ENCODE assay signal across 13 mouse cellular contexts in the genomic region with DNA sequence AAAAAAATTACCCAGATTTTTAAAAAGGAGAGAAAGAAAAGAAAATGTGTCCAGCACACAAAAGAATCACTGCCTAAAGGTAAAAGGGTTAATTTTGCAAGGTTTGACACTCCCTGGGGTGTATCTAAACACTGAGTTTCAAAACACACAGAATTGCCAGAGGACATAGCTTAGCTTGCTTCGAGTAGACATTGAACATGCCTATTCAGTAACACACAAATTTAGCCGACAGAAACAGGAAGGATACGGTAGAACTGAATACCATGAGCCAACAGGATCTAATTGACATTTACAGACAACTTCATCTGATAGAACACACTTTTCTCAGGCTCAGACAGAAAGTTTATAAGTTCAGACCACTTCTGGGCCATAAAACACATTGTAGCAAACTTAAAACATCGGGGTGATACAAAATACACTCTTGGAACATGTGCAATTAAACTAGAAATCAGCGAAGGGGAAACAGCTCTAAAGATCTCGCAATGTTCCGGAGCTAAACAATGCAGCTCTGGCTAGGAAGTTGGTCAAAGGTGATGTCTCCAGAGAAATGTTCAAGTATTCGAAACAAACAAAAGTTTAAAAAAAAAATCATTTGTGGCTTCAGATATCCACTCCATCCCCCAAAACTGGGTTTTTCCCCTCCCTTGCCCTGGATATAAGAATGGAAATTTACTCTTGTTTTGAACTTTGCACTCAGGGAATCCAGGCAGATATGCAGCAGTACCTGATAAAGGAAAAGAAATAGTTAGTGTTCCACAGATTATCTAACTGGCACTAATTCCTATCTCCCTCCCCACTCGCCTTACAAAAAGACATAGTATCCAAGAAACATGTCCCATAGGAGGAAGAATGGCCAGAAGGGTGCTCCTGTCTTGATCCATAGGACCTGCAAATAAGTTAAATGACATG.
DNase-seq lines count a peak whose midpoint lies in the region; ATAC-seq lines count a peak whose summit lies in the region.
"Had no signal": no experiment of that assay in that cellular context is flagged by ENCODE, and none has a peak within 500 bp of the region (broad histone marks: within the 10 kb centered on the region; RNA-seq: fewer than 3 reads in every experiment).

No protein-coding gene starts in this region.

- 31% methylated on average over 9 of the region's 9 CpGs for WGBS in kidney, embryonic 16.5 days
- WGBS in embryonic facial prominence, embryonic 11.5 days, result 47% methylated on average over 9 of the region's 9 CpGs
- 46% methylated on average over 9 of the region's 9 CpGs for WGBS in limb, embryonic 13.5 days

- no peaks in the 10 kb centered on the region for H3K36me3 ChIP-seq in kidney, embryonic 16.5 days (ENCODE audit: insufficient read depth, low read length)
- H3K36me3 ChIP-seq in embryonic facial prominence, embryonic 11.5 days (replicated peaks; ENCODE audit: control insufficient read depth, insufficient read depth, low read depth, low read length), result no peaks in the 10 kb centered on the region
- H3K36me3 ChIP-seq in limb, embryonic 13.5 days, result no peaks in the 10 kb centered on the region
- H3K36me3 ChIP-seq: forebrain, embryonic 10.5 days; G1E; hindbrain, embryonic 12.5 days; liver, embryonic 13.5 days had no signal

- peaks cover 4% of the 10 kb centered on the region; the same call in 1 of the 2 replicates for H3K4me1 ChIP-seq in kidney, embryonic 16.5 days (ENCODE audit: insufficient read depth, low read length)
- no peaks in the 10 kb centered on the region for H3K4me1 ChIP-seq in embryonic facial prominence, embryonic 11.5 days (ENCODE audit: control insufficient read depth, insufficient read depth, low read length)
- no peaks in the 10 kb centered on the region for H3K4me1 ChIP-seq in limb, embryonic 13.5 days
- H3K4me1 ChIP-seq: hindbrain, embryonic 12.5 days had no signal

- no peak for DNase-seq in kidney, postnatal 25 days
- DNase-seq in adipocyte (ENCODE audit: low spot score), result peak; percentile 88
- DNase-seq in embryonic facial prominence, embryonic 11.5 days (ENCODE audit: low spot score), result peak; percentile 31
- no peak for DNase-seq in cerebellum, postnatal 25 days
- no peak for DNase-seq in adrenal gland, postnatal 25 days
- DNase-seq: liver, embryonic 13.5 days; thymus, postnatal 36 days had no signal

- no peak overlapping the region for H3K4me3 ChIP-seq in kidney, embryonic 16.5 days (ENCODE audit: low read length)
- H3K4me3 ChIP-seq in embryonic facial prominence, embryonic 11.5 days (ENCODE audit: low read depth, low read length), result no peak overlapping the region
- no peak overlapping the region for H3K4me3 ChIP-seq in limb, embryonic 13.5 days
- H3K4me3 ChIP-seq: forebrain, embryonic 10.5 days; hindbrain, embryonic 12.5 days; liver, embryonic 13.5 days had no signal

- ATAC-seq in kidney, embryonic 16.5 days (ENCODE audit: low FRiP score, low TSS enrichment), result no peak
- no peak for ATAC-seq in embryonic facial prominence, embryonic 11.5 days (replicated peaks; ENCODE audit: insufficient number of reproducible peaks, low FRiP score, low TSS enrichment, low read depth)
- ATAC-seq in limb, embryonic 13.5 days (ENCODE audit: low FRiP score, low read depth), result no peak
- ATAC-seq: activated CD4-positive, CD25-positive, alpha-beta regulatory T cell, adult 4 months had no signal

- no peaks in the 10 kb centered on the region for H3K9me3 ChIP-seq in kidney, embryonic 16.5 days (ENCODE audit: low read length)
- no peaks in the 10 kb centered on the region for H3K9me3 ChIP-seq in embryonic facial prominence, embryonic 11.5 days (replicated peaks; ENCODE audit: control insufficient read depth, low read length)
- H3K9me3 ChIP-seq in limb, embryonic 13.5 days, result no peaks in the 10 kb centered on the region
- H3K9me3 ChIP-seq: forebrain, embryonic 10.5 days; G1E; hindbrain, embryonic 12.5 days; liver, embryonic 13.5 days had no signal

- H3K9ac ChIP-seq in kidney, embryonic 16.5 days (replicated peaks; ENCODE audit: low read length), result no peak overlapping the region
- H3K9ac ChIP-seq in embryonic facial prominence, embryonic 11.5 days (replicated peaks; ENCODE audit: low read length), result no peak overlapping the region
- no peak overlapping the region for H3K9ac ChIP-seq in limb, embryonic 13.5 days
- H3K9ac ChIP-seq: hindbrain, embryonic 12.5 days; liver, embryonic 13.5 days had no signal

- no peaks in the 10 kb centered on the region for H3K27me3 ChIP-seq in kidney, embryonic 16.5 days (ENCODE audit: insufficient read depth, low read length)
- no peaks in the 10 kb centered on the region for H3K27me3 ChIP-seq in embryonic facial prominence, embryonic 11.5 days (ENCODE audit: control insufficient read depth, insufficient read depth, low read length)
- no peaks in the 10 kb centered on the region for H3K27me3 ChIP-seq in limb, embryonic 13.5 days
- H3K27me3 ChIP-seq: hindbrain, embryonic 12.5 days; liver, embryonic 13.5 days had no signal

- H3K4me2 ChIP-seq in kidney, embryonic 16.5 days (replicated peaks; ENCODE audit: low read depth, low read length), result no peak overlapping the region
- H3K4me2 ChIP-seq in embryonic facial prominence, embryonic 11.5 days (ENCODE audit: low read depth, low read length), result no peak overlapping the region
- no peak overlapping the region for H3K4me2 ChIP-seq in limb, embryonic 13.5 days (replicated peaks)
- H3K4me2 ChIP-seq: hindbrain, embryonic 12.5 days; liver, embryonic 13.5 days had no signal

- H3K27ac ChIP-seq in kidney, embryonic 16.5 days (ENCODE audit: low read length), result peak overlapping the region; percentile 64; the same call in 1 of the 2 replicates
- H3K27ac ChIP-seq in embryonic facial prominence, embryonic 11.5 days (replicated peaks; ENCODE audit: low read depth, low read length), result no peak overlapping the region
- 0 out of 2 replicates have a peak overlapping the region, but pooled peaks have one; percentile 15 for H3K27ac ChIP-seq in limb, embryonic 13.5 days
- H3K27ac ChIP-seq: forebrain, embryonic 10.5 days; hindbrain, embryonic 12.5 days; liver, embryonic 13.5 days had no signal

Comparison
In these comparisons a context has a peak if more than half of its experiments do, and no peak if none do; other contexts are left out.
1. DNase-seq: peak in adipocyte (single experiment) and embryonic facial prominence, embryonic 11.5 days (single experiment); none in kidney, postnatal 25 days (0 of 2), cerebellum, postnatal 25 days (0 of 2) and adrenal gland, postnatal 25 days (single experiment).